Mouse (Mus musculus) forebrain, embryonic 13.5 days (tissue): Measurements from ENCODE around the gene AC141477.1. TPM values are rescaled to one million over a fixed set of nuclear protein-coding genes. Genes with fewer than 3 reads are reported as not detected.

Experiments used
- ATAC-seq: fragments of 200-750 bp; cut with Nextera tagmentation; 2 replicates; pipeline ENCODE4 v1.8.0; 2017
- H3K27ac ChIP-seq: fragments of 300-500 bp; sonication (generic); 2 replicates; pipeline ENCODE4 v1.5.1; 2015; ENCODE audit warnings: inconsistent platforms, mild to moderate bottlenecking, moderate library complexity
- H3K27me3 ChIP-seq: fragments of 300-500 bp; sonication (generic); 2 replicates; pipeline ENCODE4 v1.6.1; 2015; ENCODE audit warnings: mild to moderate bottlenecking, inconsistent platforms
- H3K36me3 ChIP-seq: fragments of 300-500 bp; sonication (generic); 2 replicates; pipeline ENCODE4 v1.6.1; 2015; ENCODE audit warnings: mild to moderate bottlenecking, inconsistent platforms; ENCODE audit not compliant: poor library complexity, severe bottlenecking
- H3K4me1 ChIP-seq: fragments of 300-500 bp; sonication (generic); 2 replicates; pipeline ENCODE4 v1.6.1; 2015; ENCODE audit warnings: inconsistent platforms
- H3K4me2 ChIP-seq: fragments of 300-500 bp; sonication (generic); 2 replicates; pipeline ENCODE4 v1.6.1; 2015; ENCODE audit warnings: inconsistent platforms, mild to moderate bottlenecking, moderate library complexity
- H3K4me3 ChIP-seq: fragments of 300-500 bp; sonication (generic); 2 replicates; pipeline ENCODE4 v1.5.1; 2015; ENCODE audit warnings: mild to moderate bottlenecking, inconsistent platforms
- H3K9ac ChIP-seq: fragments of 300-500 bp; sonication (generic); 2 replicates; pipeline ENCODE4 v1.6.1; 2015; ENCODE audit warnings: mild to moderate bottlenecking, inconsistent platforms
- H3K9me3 ChIP-seq: fragments of 300-500 bp; sonication (generic); replicated peaks from 2 replicates; pipeline ENCODE4 v1.6.1; 2016; ENCODE audit warnings: inconsistent platforms
- WGBS: fragments of 180-500 bp; shearing (Covaris S2); methylation state at CpG from one replicate; pipeline ENCODE4 v1.1.7; 2015; 5-methylcytosine and 5-hydroxymethylcytosine counted together
- polyA plus RNA-seq: library from polyadenylated mRNA; unstranded; fragments of >200 nt; fragmentation: Nextera tagmentation; extraction: Ambion mirVana; gene quantifications from 2 replicates; pipeline ENCODE4 v1.2.1, GENCODE M21; 2015

AC141477.1 gene
- polyA plus RNA-seq, 1 experiment from 2014 or later = 2.1 TPM

DNA sequence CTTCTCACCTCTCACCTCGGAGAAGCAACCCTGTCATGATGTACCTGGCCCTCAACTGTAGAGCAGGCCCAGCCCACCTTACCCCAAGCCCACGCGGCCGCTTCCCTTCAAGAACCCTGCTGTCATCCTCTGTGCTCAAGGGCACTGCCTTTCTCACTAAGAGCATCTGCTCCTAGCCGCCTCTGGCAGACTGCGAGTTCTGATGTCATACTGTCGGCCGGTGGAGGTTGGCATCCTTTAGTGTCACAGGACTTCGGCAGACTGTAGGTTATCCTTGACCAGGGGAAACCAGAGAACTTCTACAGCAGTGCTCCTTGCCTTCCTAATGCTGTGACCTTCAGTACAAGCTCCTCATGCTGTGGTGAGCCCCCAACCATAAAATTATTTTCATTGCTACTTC lies 49.1 kb downstream of the AC141477.1 start:
- Histone ChIP-seq H3K4me1 (no peaks in the 10 kb centered on the region), H3K27ac (no peak overlapping the region), H3K27me3 (no peaks in the 10 kb centered on the region), H3K4me2 (no peak overlapping the region), H3K9me3 (no peaks in the 10 kb centered on the region), H3K9ac (no peak overlapping the region), H3K4me3 (no peak overlapping the region), H3K36me3 (peaks cover 63% of the 10 kb centered on the region)
- WGBS = 96% methylated on average over 9 of the region's 9 CpGs
- ATAC-seq = no peak

Other genes starting within 250 kb of the AC141477.1 start
- gene Prmt2, start 202.6 kb downstream of the AC141477.1 start, polyA plus RNA-seq = 173 and 181 TPM in 2 replicates
- gene S100b, start 186.6 kb downstream of the AC141477.1 start, polyA plus RNA-seq = 0.47 TPM in 1 of 2 replicates, not detected in the other
- gene Dip2a, start 95.2 kb downstream of the AC141477.1 start, polyA plus RNA-seq = 10.2 and 10.4 TPM in 2 replicates
- gene Pcnt, start 2.3 kb upstream of the AC141477.1 start, polyA plus RNA-seq = 14.8 and 15.0 TPM in 2 replicates
- not detected in 2 replicates for gene 2610028H24Rik, start 8.6 kb upstream of the AC141477.1 start, polyA plus RNA-seq
- 68.0 and 71.3 TPM in 2 replicates for gene Mcm3ap, start 28.5 kb upstream of the AC141477.1 start, polyA plus RNA-seq
- gene Ybey, start 28.7 kb upstream of the AC141477.1 start, polyA plus RNA-seq = 7.8 and 7.9 TPM in 2 replicates
- 48.4 and 51.6 TPM in 2 replicates for gene Lss, start 91.1 kb upstream of the AC141477.1 start, polyA plus RNA-seq
- gene Spatc1l, start 121.8 kb upstream of the AC141477.1 start, polyA plus RNA-seq = 0.22 TPM in 1 of 2 replicates, not detected in the other
- gene Ftcd, start 135.2 kb upstream of the AC141477.1 start, polyA plus RNA-seq = not detected in 2 replicates
- 4.4 and 5.4 TPM in 2 replicates for gene Col6a2, start 183.2 kb upstream of the AC141477.1 start, polyA plus RNA-seq